Mouse (Mus musculus) neural tube, embryonic 12.5 days (tissue): ENCODE measurements around the gene Gcc2. TPM values are rescaled to one million over a fixed set of nuclear protein-coding genes. Genes with fewer than 3 reads are reported as not detected.
"Not testable (repeated sequence)": the region's sequence is repeated elsewhere in the genome, so short reads cannot be mapped to it uniquely, and the experiment has no call there.

ENCODE experiments used
- ATAC-seq: fragments of 200-750 bp; cut with Nextera tagmentation; 2 replicates; pipeline ENCODE4 v1.8.0; 2017; ENCODE audit warnings: low read depth, mild to moderate bottlenecking, moderate TSS enrichment, moderate library complexity; ENCODE audit not compliant: low FRiP score
- H3K27ac ChIP-seq: fragments of 300-500 bp; sonication (generic); 2 replicates; pipeline ENCODE4 v1.5.1; 2016
- H3K27me3 ChIP-seq: fragments of 300-500 bp; sonication (generic); replicated peaks from 2 replicates; pipeline ENCODE4 v1.6.1; 2016; ENCODE audit warnings: mild to moderate bottlenecking
- H3K36me3 ChIP-seq: fragments of 300-500 bp; sonication (generic); 2 replicates; pipeline ENCODE4 v1.6.1; 2016; ENCODE audit warnings: mild to moderate bottlenecking
- H3K4me1 ChIP-seq: fragments of 300-500 bp; sonication (generic); 2 replicates; pipeline ENCODE4 v1.6.1; 2016
- H3K4me2 ChIP-seq: fragments of 300-500 bp; sonication (generic); replicated peaks from 2 replicates; pipeline ENCODE4 v1.6.1; 2016; ENCODE audit warnings: mild to moderate bottlenecking
- H3K4me3 ChIP-seq: fragments of 300-500 bp; sonication (generic); 2 replicates; pipeline ENCODE4 v1.5.1; 2016
- H3K9ac ChIP-seq: fragments of 300-500 bp; sonication (generic); 2 replicates; pipeline ENCODE4 v1.6.1; 2016; ENCODE audit warnings: mild to moderate bottlenecking
- H3K9me3 ChIP-seq: fragments of 300-500 bp; sonication (generic); 2 replicates; pipeline ENCODE4 v1.6.1; 2016; ENCODE audit warnings: mild to moderate bottlenecking
- WGBS: fragments of 180-500 bp; shearing (Covaris S2); methylation state at CpG from one replicate; pipeline ENCODE4 v1.1.7; 2016; 5-methylcytosine and 5-hydroxymethylcytosine counted together
- polyA plus RNA-seq: library from polyadenylated mRNA; unstranded; fragments of >200 nt; fragmentation: Nextera tagmentation; extraction: Ambion mirVana; gene quantifications from 2 replicates; pipeline ENCODE4 v1.2.1, GENCODE M21; 2016

The Gcc2 gene
- polyA plus RNA-seq, 1 experiment from 2014 or later, result 56.1 TPM

GRCm38 (mm10) chr10:58336156-58336555 lies 80.9 kb downstream of the Gcc2 start:
- H3K4me1 ChIP-seq, result 0 out of 2 replicates have a peak, but pooled peaks cover 9% of the 10 kb centered on the region
- H3K4me2 ChIP-seq, result no peak overlapping the region
- no peak for ATAC-seq
- H3K9ac ChIP-seq, result no peak overlapping the region
- WGBS, result 89% methylated on average over 1 of the region's 1 CpGs
- H3K36me3 ChIP-seq, result no peaks in the 10 kb centered on the region
- H3K9me3 ChIP-seq, result no peaks in the 10 kb centered on the region
- no peaks in the 10 kb centered on the region for H3K27me3 ChIP-seq
- H3K27ac ChIP-seq, result no peak overlapping the region
- H3K4me3 ChIP-seq, result no peak overlapping the region

DNA sequence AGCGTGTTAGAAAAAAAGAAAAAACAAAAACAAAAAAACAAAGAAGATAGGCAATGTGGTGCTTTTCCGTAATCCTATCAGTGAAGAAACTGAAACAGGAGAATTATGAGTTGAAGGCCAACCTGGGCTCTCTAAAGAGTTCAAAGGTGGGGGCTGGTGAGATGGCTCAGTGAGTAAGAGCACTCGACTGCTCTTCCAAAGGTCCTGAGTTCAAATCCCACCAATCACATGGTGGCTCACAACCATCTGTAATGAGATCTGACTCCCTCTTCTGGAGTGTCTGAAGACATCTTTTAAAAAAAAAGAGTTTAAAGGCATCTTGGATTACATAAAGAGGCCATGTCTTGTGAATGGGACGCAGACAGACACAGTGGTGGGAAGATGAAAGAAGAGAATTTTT lies 81.8 kb downstream of the Gcc2 start:
- H3K27me3 ChIP-seq, H3K9me3 ChIP-seq, H3K4me3 ChIP-seq, H3K9ac ChIP-seq, ATAC-seq, H3K4me2 ChIP-seq, H3K36me3 ChIP-seq, H3K4me1 ChIP-seq, H3K27ac ChIP-seq: not testable (repeated sequence)
- 91% methylated on average over 4 of the region's 4 CpGs for WGBS

- no peak overlapping the region for H3K4me2 ChIP-seq
- H3K27me3 ChIP-seq, result no peaks in the 10 kb centered on the region
- H3K27ac ChIP-seq, result no peak overlapping the region
- no peak overlapping the region for H3K4me3 ChIP-seq
- H3K9me3 ChIP-seq, result 0 out of 2 replicates have a peak, but pooled peaks cover 6% of the 10 kb centered on the region
- H3K36me3 ChIP-seq, result no peaks in the 10 kb centered on the region
- H3K9ac ChIP-seq, result no peak overlapping the region
- whole genome bisulfite sequencing, result 70% methylated on average over 1 of the region's 1 CpGs
- 0 out of 2 replicates have a peak, but pooled peaks cover 9% of the 10 kb centered on the region for H3K4me1 ChIP-seq
- ATAC-seq, result no peak
Observed at GRCm38 (mm10) chr10:58338590-58338989, 83.3 kb downstream of the Gcc2 start.

DNA sequence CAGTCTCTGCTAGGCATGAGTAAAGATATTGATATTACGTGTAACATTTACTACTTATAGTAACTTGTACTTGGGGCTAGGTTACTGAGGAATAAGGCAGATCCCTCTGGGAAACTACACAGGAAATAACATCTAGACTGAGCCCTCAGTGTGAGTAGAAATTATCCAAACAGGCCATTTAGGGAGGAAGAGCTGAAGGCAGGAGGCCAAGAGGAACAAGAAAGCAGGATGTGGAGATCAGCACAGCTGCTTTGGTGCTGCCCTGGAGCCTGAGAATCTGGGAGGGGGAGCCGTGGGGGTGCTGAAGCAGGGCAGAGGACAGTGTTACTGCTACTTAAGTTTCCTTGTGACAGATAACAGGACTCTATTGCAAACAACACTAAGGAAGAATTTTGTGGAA lies 86.4 kb downstream of the Gcc2 start:
- H3K4me2 ChIP-seq, result no peak overlapping the region
- H3K9ac ChIP-seq, result no peak overlapping the region

DNA sequence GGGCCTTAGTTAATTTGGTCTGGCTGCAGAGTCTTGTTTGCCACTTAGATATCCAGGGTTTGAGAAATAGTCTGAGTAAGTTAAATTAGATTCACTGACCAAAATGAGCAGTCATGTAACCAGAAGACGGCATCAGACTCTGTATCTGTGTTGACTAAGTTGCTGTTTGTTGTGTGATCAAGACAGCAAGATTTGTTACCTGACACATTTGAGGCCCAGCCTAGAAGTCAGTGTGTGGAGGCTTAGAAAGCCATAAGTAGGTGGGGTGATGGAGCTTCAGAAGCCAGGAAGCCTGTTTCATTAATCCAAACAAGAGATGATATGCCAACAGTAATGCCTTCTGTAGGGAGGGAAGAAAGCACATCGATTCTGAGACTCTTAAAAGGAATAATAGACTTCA lies 86.9 kb downstream of the Gcc2 start:
- no peaks in the 10 kb centered on the region for H3K36me3 ChIP-seq
- no peak overlapping the region for H3K4me2 ChIP-seq
- no peak overlapping the region for H3K9ac ChIP-seq
- no peaks in the 10 kb centered on the region for H3K27me3 ChIP-seq
- 0 out of 2 replicates have a peak, but pooled peaks cover 9% of the 10 kb centered on the region for H3K4me1 ChIP-seq
- ATAC-seq, result no peak
- 0 out of 2 replicates have a peak, but pooled peaks cover 6% of the 10 kb centered on the region for H3K9me3 ChIP-seq
- H3K27ac ChIP-seq, result no peak overlapping the region
- no peak overlapping the region for H3K4me3 ChIP-seq
- 93% methylated on average over 2 of the region's 2 CpGs for WGBS

More for the DNA sequence above, 86.4 kb downstream of the Gcc2 start:
- 74% methylated on average over 2 of the region's 2 CpGs for WGBS
- Histone ChIP-seq H3K4me1 (0 out of 2 replicates have a peak, but pooled peaks cover 9% of the 10 kb centered on the region), H3K9me3 (0 out of 2 replicates have a peak, but pooled peaks cover 6% of the 10 kb centered on the region), H3K27ac (no peak overlapping the region), H3K36me3 (no peaks in the 10 kb centered on the region), H3K4me3 (no peak overlapping the region), H3K27me3 (no peaks in the 10 kb centered on the region)
- ATAC-seq, result no peak

GRCm38 (mm10) chr10:58343552-58343951 lies 88.3 kb downstream of the Gcc2 start:
- no peak overlapping the region for H3K9ac ChIP-seq
- no peak overlapping the region for H3K4me3 ChIP-seq
- no peak overlapping the region for H3K4me2 ChIP-seq
- ATAC-seq, result no peak
- H3K9me3 ChIP-seq, result 0 out of 2 replicates have a peak, but pooled peaks cover 6% of the 10 kb centered on the region
- H3K27me3 ChIP-seq, result no peaks in the 10 kb centered on the region
- no peaks in the 10 kb centered on the region for H3K4me1 ChIP-seq
- 95% methylated on average over 3 of the region's 3 CpGs for WGBS
- H3K27ac ChIP-seq, result no peak overlapping the region
- H3K36me3 ChIP-seq, result no peaks in the 10 kb centered on the region

- no peaks in the 10 kb centered on the region for H3K27me3 ChIP-seq
- no peak overlapping the region for H3K4me2 ChIP-seq
- H3K27ac ChIP-seq, result no peak overlapping the region
- no peak for ATAC-seq
- H3K4me1 ChIP-seq, result no peaks in the 10 kb centered on the region
- no peak overlapping the region for H3K9ac ChIP-seq
- no peaks in the 10 kb centered on the region for H3K9me3 ChIP-seq
- no peak overlapping the region for H3K4me3 ChIP-seq
- WGBS, result 96% methylated on average over 3 of the region's 3 CpGs
- H3K36me3 ChIP-seq, result no peaks in the 10 kb centered on the region
Observed at GRCm38 (mm10) chr10:58350600-58350999, 95.3 kb downstream of the Gcc2 start.

DNA sequence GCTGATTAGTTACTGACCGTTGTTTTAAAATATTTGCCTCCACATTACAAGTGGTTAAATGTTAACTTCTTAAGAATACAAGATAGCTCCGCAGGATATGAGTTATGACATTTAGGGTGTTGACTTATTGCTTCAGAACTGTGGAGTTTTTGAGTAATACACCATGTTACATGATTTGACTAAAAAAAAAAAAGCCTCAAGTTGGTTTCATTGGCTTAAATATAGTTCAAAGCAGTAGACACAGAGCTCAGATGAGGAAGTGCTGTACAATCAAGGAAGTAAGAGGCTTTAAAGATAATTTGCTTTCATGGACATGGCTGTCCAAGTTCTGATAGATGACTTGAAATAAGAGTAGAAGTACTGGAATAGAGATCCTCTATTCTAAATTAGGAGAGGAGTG lies 96.4 kb downstream of the Gcc2 start:
- Histone ChIP-seq H3K4me2 (no peak overlapping the region), H3K27me3 (no peaks in the 10 kb centered on the region), H3K9me3 (no peaks in the 10 kb centered on the region), H3K36me3 (no peaks in the 10 kb centered on the region), H3K27ac (no peak overlapping the region), H3K4me3 (no peak overlapping the region), H3K9ac (no peak overlapping the region), H3K4me1 (no peaks in the 10 kb centered on the region)
- 92% methylated on average over 2 of the region's 2 CpGs for WGBS
- no peak for ATAC-seq

- Histone ChIP-seq H3K4me2 (no peak overlapping the region), H3K4me1 (no peaks in the 10 kb centered on the region), H3K36me3 (no peaks in the 10 kb centered on the region), H3K27me3 (no peaks in the 10 kb centered on the region), H3K9ac (no peak overlapping the region), H3K27ac (no peak overlapping the region), H3K4me3 (no peak overlapping the region), H3K9me3 (no peaks in the 10 kb centered on the region)
- no peak for ATAC-seq
- 78% methylated on average over 3 of the region's 3 CpGs for WGBS
Observed at GRCm38 (mm10) chr10:58352364-58352763, 97.1 kb downstream of the Gcc2 start.

GRCm38 (mm10) chr10:58354561-58354960 lies 99.3 kb downstream of the Gcc2 start:
- Histone ChIP-seq H3K4me2 (no peak overlapping the region), H3K9ac (no peak overlapping the region), H3K36me3 (no peaks in the 10 kb centered on the region), H3K27ac (no peak overlapping the region), H3K4me1 (no peaks in the 10 kb centered on the region), H3K27me3 (no peaks in the 10 kb centered on the region), H3K4me3 (no peak overlapping the region), H3K9me3 (no peaks in the 10 kb centered on the region)
- ATAC-seq, result no peak
- 16% methylated on average over 3 of the region's 3 CpGs for WGBS

Other genes with a start within 250 kb of the Gcc2 start
- not detected in 2 replicates for gene AW822073, start 30.6 kb upstream of the Gcc2 start, polyA plus RNA-seq
- gene Duxf3, start 22.8 kb upstream of the Gcc2 start, polyA plus RNA-seq, result not detected in 2 replicates
- gene Gm4981, start 18.8 kb upstream of the Gcc2 start, polyA plus RNA-seq, result not detected in 2 replicates
- gene Lims1, start 68.0 kb downstream of the Gcc2 start, polyA plus RNA-seq, result 73.0 and 78.0 TPM in 2 replicates
- 22.7 and 22.9 TPM in 2 replicates for gene Ranbp2, start 191.4 kb downstream of the Gcc2 start, polyA plus RNA-seq
- 11.4 and 11.5 TPM in 2 replicates for gene Ccdc138, start 242.5 kb downstream of the Gcc2 start, polyA plus RNA-seq